Mouse (Mus musculus) neural tube, embryonic 12.5 days (tissue): Measurements from ENCODE around the gene Car5a. TPM values are rescaled to one million over a fixed set of nuclear protein-coding genes. Genes with fewer than 3 reads are reported as not detected.

Experiments
- ATAC-seq: fragments of 200-750 bp; cut with Nextera tagmentation; 2 replicates; pipeline ENCODE4 v1.8.0; 2017; ENCODE audit warnings: low read depth, mild to moderate bottlenecking, moderate TSS enrichment, moderate library complexity; ENCODE audit not compliant: low FRiP score
- H3K27ac ChIP-seq: fragments of 300-500 bp; sonication (generic); 2 replicates; pipeline ENCODE4 v1.5.1; 2016
- H3K27me3 ChIP-seq: fragments of 300-500 bp; sonication (generic); replicated peaks from 2 replicates; pipeline ENCODE4 v1.6.1; 2016; ENCODE audit warnings: mild to moderate bottlenecking
- H3K36me3 ChIP-seq: fragments of 300-500 bp; sonication (generic); 2 replicates; pipeline ENCODE4 v1.6.1; 2016; ENCODE audit warnings: mild to moderate bottlenecking
- H3K4me1 ChIP-seq: fragments of 300-500 bp; sonication (generic); 2 replicates; pipeline ENCODE4 v1.6.1; 2016
- H3K4me2 ChIP-seq: fragments of 300-500 bp; sonication (generic); replicated peaks from 2 replicates; pipeline ENCODE4 v1.6.1; 2016; ENCODE audit warnings: mild to moderate bottlenecking
- H3K4me3 ChIP-seq: fragments of 300-500 bp; sonication (generic); 2 replicates; pipeline ENCODE4 v1.5.1; 2016
- H3K9ac ChIP-seq: fragments of 300-500 bp; sonication (generic); 2 replicates; pipeline ENCODE4 v1.6.1; 2016; ENCODE audit warnings: mild to moderate bottlenecking
- H3K9me3 ChIP-seq: fragments of 300-500 bp; sonication (generic); 2 replicates; pipeline ENCODE4 v1.6.1; 2016; ENCODE audit warnings: mild to moderate bottlenecking
- whole genome bisulfite sequencing: fragments of 180-500 bp; shearing (Covaris S2); methylation state at CpG from one replicate; pipeline ENCODE4 v1.1.7; 2016; 5-methylcytosine and 5-hydroxymethylcytosine counted together
- polyA plus RNA-seq: library from polyadenylated mRNA; unstranded; fragments of >200 nt; fragmentation: Nextera tagmentation; extraction: Ambion mirVana; gene quantifications from 2 replicates; pipeline ENCODE4 v1.2.1, GENCODE M21; 2016

The Car5a gene
- polyA plus RNA-seq: 0.19 and 0.32 TPM in 2 replicates

DNA sequence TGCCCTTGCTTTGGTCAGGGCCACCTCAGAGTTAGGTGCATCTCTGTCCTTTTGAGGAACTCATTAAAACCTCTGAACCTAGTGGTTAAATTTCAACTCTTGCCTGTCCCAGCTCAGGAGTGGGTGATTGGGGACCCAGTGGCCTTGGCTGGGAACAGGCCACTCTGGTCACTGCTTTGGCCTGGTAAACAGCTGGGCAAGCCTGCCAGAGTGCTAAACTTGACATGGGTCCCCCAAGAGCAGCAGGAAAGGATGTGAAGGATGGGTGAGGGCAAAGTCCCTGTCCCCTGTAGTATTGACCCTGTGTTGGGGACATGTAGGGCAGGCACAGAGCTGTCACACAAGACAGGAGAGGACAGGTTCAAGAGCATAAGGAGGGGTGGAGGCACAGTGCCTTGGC lies at the start of gene Car5a:
Gene Car5a (minus strand): TSS at position 74 of the 400 bp plus-strand sequence.
- no peak for ATAC-seq
- no peak within 1 kb of the TSS for H3K9ac ChIP-seq
- H3K27me3 ChIP-seq: no peaks in the 10 kb centered on the region

DNA sequence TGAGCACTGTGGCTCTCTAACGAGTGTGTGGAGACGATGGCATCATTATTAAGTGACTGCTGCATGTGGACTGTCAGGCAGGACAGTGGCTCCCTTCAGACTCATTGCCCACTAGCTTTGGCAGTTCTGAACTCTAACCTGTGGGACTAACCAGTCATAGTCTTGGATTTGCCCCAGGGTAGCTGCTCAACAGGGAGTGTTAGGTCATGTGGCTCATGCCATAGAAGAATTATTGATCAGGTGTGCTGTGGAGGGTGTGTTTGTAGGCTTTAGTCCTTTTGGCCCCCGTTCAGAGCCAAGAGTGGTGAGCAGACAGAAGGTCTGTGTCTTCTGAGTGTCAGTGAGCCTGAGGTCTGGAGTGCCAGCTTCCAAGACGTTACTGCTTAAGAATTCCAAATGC lies 48.2 kb upstream of the Car5a start:
- Histone ChIP-seq H3K9ac (no peak overlapping the region), H3K4me3 (no peak overlapping the region), H3K27me3 (no peaks in the 10 kb centered on the region), H3K4me1 (0 out of 2 replicates have a peak, but pooled peaks cover 8% of the 10 kb centered on the region), H3K4me2 (no peak overlapping the region), H3K27ac (no peak overlapping the region), H3K36me3 (peaks cover 68% of the 10 kb centered on the region), H3K9me3 (no peaks in the 10 kb centered on the region)
- no peak for ATAC-seq
- 95% methylated on average over 4 of the region's 4 CpGs for WGBS

More for the DNA sequence above, at the start of gene Car5a:
- Histone ChIP-seq H3K9me3 (no peaks in the 10 kb centered on the region), H3K4me3 (no peak within 1 kb of the TSS), H3K4me1 (peaks cover 19% of the 10 kb centered on the region), H3K4me2 (no peak within 1 kb of the TSS), H3K36me3 (no peaks in the 10 kb centered on the region), H3K27ac (no peak within 1 kb of the TSS)

DNA sequence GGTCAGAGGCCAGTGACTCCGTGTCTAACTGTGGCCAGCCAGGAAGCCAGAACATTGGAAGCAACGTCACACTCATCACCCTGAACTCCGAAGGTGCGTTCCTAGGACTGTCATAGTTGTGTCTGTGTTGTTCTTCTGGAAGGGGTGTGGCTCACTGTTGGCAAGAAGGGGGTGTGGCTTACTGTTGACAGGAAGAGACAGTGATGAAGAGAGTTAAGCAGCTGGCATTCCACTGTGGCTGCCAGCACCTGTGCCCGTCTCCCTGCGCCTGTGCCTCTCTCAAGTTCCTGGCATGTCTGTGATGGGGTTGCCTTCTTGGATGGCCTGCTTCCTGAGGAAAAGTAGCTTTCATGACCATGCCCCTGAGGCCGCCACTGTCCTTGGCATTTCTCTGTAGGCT lies 46.9 kb upstream of the Car5a start:
- WGBS: 92% methylated on average over 7 of the region's 7 CpGs
- ATAC-seq: no peak
- H3K27me3 ChIP-seq: no peaks in the 10 kb centered on the region
- H3K4me2 ChIP-seq: no peak overlapping the region
- H3K27ac ChIP-seq: no peak overlapping the region
- no peak overlapping the region for H3K4me3 ChIP-seq
- H3K4me1 ChIP-seq: 0 out of 2 replicates have a peak, but pooled peaks cover 8% of the 10 kb centered on the region
- H3K36me3 ChIP-seq: peaks cover 60% of the 10 kb centered on the region
- no peak overlapping the region for H3K9ac ChIP-seq
- H3K9me3 ChIP-seq: no peaks in the 10 kb centered on the region

DNA sequence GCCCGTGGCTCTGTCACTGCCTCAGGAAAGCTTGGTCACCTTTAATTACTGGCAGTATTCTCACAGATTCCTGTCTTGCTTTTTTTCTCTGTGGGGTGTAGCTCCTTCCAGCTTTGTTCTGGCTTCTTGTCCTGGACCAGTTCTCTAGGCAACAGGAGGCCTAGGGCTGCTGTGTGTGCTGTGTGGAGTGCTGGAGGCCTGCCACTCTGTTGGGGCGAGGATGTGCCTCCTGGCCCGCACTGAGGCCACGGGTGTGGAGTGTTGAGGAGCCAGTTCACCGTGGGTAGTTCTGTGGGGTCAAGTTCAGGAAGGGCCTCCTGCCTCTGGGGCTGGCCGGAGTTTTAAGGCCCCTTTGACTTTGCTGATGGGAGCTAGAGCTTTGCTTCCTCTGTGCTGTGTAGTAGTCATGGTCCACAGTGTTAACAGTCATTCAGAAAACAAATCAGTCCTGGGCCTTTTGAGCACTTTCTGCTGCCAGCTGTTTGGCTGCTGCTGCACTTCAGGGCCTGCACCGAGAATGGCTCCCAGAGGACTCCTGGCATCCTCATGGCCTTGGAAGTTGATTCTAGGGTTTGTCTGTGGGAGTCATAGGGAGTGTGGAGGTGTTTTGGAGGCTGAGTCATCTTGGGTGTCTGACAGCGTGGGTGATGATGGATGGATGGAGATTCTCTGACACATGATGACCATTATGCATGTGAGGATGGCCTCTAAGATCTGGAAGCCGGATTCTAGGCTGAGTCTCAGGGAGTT lies 46.0 kb upstream of the Car5a start:
- no peak for ATAC-seq

DNA sequence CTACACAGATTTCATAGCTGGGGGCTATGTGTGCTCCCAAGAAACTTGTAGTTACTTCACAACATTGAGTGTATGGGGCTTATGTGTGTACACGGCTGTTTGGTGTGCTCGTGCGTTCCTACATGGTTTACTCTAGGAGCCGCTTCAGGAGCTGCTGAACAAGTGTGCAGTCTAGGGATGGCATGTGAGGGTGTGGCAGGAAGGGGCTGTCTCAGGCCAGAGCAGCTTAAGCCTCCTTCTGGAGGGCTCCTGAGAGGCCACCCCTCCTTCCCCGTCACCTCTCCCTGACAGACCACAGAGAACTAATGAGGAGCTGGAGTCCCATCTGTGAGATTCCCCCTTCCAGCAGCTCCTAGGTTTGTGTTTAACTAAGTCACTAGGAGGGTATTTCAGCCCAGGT lies 43.2 kb upstream of the Car5a start:
- Histone ChIP-seq H3K4me2 (no peak overlapping the region), H3K36me3 (peaks cover 67% of the 10 kb centered on the region), H3K27me3 (no peaks in the 10 kb centered on the region), H3K27ac (no peak overlapping the region), H3K9me3 (no peaks in the 10 kb centered on the region), H3K4me3 (no peak overlapping the region), H3K9ac (no peak overlapping the region), H3K4me1 (0 out of 2 replicates have a peak, but pooled peaks cover 3% of the 10 kb centered on the region)
- no peak for ATAC-seq
- WGBS: 96% methylated on average over 5 of the region's 5 CpGs

More for the DNA sequence above, 46.0 kb upstream of the Car5a start:
- H3K27me3 ChIP-seq: no peaks in the 10 kb centered on the region
- no peak overlapping the region for H3K9ac ChIP-seq
- no peak overlapping the region for H3K4me3 ChIP-seq
- H3K27ac ChIP-seq: no peak overlapping the region
- 0 out of 2 replicates have a peak, but pooled peaks cover 8% of the 10 kb centered on the region for H3K4me1 ChIP-seq
- peaks cover 59% of the 10 kb centered on the region for H3K36me3 ChIP-seq
- H3K9me3 ChIP-seq: no peaks in the 10 kb centered on the region
- H3K4me2 ChIP-seq: no peak overlapping the region
- 85% methylated on average over 9 of the region's 9 CpGs for WGBS

DNA sequence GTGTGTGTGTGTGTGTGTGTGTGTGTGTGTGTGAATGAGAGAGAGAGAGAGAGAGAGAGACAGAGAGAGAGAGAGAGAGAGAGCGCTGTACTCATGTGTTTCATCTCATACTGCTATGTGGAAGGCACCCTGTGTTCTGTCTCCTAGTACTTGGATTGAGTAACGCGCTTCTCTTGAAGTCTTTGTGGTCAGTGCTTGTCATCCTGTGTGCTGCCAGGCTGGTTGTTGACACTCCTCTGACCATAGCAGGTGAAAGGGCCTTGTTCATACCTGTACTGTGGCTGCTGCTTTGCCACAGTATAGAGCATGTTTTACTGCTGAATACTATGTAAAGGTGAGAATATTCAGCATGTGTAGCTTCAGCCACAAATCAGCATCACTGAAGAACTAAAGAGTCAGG lies 41.0 kb upstream of the Car5a start:
- H3K9ac ChIP-seq: no peak overlapping the region
- peaks cover 68% of the 10 kb centered on the region for H3K36me3 ChIP-seq
- no peak for ATAC-seq
- no peak overlapping the region for H3K27ac ChIP-seq
- no peak overlapping the region for H3K4me2 ChIP-seq
- no peak overlapping the region for H3K4me3 ChIP-seq
- no peaks in the 10 kb centered on the region for H3K27me3 ChIP-seq
- WGBS: 98% methylated on average over 3 of the region's 3 CpGs
- 0 out of 2 replicates have a peak, but pooled peaks cover 3% of the 10 kb centered on the region for H3K4me1 ChIP-seq
- no peaks in the 10 kb centered on the region for H3K9me3 ChIP-seq

DNA sequence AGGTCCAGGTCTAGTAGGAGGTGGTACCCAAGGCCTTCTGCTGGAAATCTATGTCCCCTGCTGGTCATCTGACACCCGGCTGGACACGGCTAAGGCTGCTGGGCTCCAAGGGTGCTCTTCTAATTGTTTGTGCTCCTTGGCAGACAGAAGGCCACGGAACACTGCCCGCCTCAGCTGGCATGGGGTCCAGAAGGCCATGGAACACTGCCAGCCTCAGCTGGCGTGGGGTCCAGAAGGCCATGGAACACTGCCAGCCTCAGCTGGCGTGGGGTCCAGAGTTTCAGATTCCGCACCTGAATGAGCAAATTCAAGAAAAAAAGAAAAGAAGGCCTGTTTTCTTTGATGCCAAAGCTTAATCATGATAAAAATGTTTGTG lies 36.8 kb upstream of the Car5a start:
- H3K4me2 ChIP-seq: no peak overlapping the region
- no peaks in the 10 kb centered on the region for H3K9me3 ChIP-seq
- no peaks in the 10 kb centered on the region for H3K27me3 ChIP-seq
- peaks cover 69% of the 10 kb centered on the region for H3K36me3 ChIP-seq
- H3K4me3 ChIP-seq: no peak overlapping the region
- H3K9ac ChIP-seq: no peak overlapping the region
- H3K27ac ChIP-seq: no peak overlapping the region
- no peak for ATAC-seq
- WGBS: 89% methylated on average over 7 of the region's 7 CpGs
- H3K4me1 ChIP-seq: no peaks in the 10 kb centered on the region

DNA sequence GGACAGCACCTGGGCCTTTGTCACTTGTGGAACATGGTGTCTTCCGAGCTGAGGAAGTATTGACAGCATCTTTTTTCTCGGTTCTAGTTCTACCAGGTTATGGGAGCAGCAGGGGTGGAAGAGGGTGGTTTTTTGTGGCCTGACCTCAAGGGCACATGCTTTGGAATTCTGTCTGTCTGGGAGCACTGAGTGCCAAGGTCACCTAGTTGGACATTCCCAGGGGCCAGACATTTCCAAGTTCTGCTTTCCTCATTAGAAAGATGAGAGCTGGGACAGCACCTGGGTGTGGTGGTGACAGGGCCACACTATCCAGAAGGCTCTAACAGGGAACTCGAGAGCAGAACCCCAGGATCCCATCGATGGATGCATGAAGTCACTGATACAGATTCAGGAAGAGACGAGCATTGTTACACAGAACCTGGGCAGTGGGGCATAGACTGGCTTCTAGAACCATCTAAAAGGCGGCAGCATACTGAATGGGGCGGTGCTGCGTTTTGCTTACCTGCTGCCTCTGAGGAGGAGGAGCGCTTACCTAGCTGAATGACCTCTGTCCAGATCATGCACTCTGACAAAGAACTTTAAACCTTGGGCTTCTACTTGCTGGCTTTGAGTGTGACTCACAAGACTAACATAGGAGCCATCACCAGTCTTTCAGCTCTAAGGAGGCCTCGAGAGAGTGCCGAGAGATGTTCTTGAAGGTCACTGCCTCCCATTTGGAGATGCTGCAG lies 36.3 kb upstream of the Car5a start:
- ATAC-seq: no peak
- H3K4me1 ChIP-seq: no peaks in the 10 kb centered on the region
- H3K36me3 ChIP-seq: peaks cover 75% of the 10 kb centered on the region
- H3K4me3 ChIP-seq: no peak overlapping the region
- no peak overlapping the region for H3K4me2 ChIP-seq
- no peaks in the 10 kb centered on the region for H3K27me3 ChIP-seq
- no peaks in the 10 kb centered on the region for H3K9me3 ChIP-seq
- 92% methylated on average over 11 of the region's 11 CpGs for WGBS
- no peak overlapping the region for H3K9ac ChIP-seq
- H3K27ac ChIP-seq: no peak overlapping the region

DNA sequence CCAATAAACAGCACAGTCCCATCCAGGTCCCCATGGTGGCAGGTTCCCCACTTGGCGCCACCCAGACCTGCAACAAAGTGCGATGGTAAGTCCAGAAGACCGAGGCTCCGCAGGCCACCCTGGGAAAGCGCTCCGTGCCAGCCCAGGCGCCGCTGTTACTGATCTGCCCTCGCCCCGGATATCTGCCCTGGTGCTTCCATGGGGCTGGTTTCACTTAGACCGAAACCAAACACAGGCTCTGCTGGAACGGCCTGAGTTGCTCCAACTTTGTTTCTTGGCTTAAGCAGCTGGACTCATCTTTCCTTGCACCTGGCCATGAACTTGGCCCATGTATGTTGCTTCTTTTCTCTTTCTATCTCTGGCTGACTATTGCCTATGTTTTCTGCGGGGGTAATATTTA lies 34.0 kb upstream of the Car5a start:
- H3K9me3 ChIP-seq: no peaks in the 10 kb centered on the region
- H3K4me1 ChIP-seq: no peaks in the 10 kb centered on the region
- WGBS: 96% methylated on average over 13 of the region's 13 CpGs
- H3K4me2 ChIP-seq: no peak overlapping the region
- no peak overlapping the region for H3K4me3 ChIP-seq
- H3K9ac ChIP-seq: no peak overlapping the region
- no peaks in the 10 kb centered on the region for H3K27me3 ChIP-seq
- ATAC-seq: no peak
- H3K36me3 ChIP-seq: peaks cover 80% of the 10 kb centered on the region
- H3K27ac ChIP-seq: no peak overlapping the region

DNA sequence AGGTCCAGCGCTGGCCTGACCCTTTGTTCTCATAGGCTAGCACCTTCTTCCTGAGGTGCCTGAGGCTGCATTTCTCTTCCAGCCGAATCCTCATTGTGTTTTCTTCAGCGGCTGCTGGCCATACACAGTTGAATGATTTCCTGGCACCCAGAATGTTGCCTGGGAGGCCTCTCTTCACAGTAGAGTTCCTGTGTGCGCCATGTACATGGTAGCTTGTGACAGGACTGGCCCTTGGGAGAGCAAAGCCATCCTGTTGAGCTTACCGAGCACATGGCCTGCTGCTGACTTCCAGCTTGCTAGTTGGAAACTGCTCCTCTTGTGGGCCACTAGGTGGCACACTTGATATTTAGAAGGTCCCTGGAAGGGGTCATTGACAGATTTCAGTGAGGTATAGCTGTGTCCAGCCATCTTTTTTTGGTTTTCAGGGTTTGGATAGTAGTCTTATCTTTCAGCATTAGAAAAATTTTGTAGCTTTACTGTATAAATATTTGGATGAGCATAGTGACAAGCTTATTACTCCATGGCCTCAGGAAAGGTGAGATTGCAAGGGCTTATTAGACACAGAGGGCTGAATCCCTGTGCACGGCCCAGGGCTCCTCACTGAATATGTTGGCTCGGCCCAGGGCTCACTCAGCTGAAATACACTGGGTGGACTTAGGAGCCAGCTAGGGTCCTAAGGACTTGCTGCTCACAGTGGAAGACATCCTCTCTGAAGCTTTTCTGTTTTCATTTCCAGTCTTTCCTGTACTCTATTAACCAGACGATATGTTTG lies 33.3 kb upstream of the Car5a start:
- H3K4me3 ChIP-seq: no peak overlapping the region
- no peak overlapping the region for H3K27ac ChIP-seq
- 70% methylated on average over 8 of the region's 8 CpGs for whole genome bisulfite sequencing
- H3K9me3 ChIP-seq: no peaks in the 10 kb centered on the region
- no peak for ATAC-seq
- H3K4me2 ChIP-seq: no peak overlapping the region
- H3K27me3 ChIP-seq: no peaks in the 10 kb centered on the region
- peaks cover 74% of the 10 kb centered on the region for H3K36me3 ChIP-seq
- no peak overlapping the region for H3K9ac ChIP-seq
- no peaks in the 10 kb centered on the region for H3K4me1 ChIP-seq

DNA sequence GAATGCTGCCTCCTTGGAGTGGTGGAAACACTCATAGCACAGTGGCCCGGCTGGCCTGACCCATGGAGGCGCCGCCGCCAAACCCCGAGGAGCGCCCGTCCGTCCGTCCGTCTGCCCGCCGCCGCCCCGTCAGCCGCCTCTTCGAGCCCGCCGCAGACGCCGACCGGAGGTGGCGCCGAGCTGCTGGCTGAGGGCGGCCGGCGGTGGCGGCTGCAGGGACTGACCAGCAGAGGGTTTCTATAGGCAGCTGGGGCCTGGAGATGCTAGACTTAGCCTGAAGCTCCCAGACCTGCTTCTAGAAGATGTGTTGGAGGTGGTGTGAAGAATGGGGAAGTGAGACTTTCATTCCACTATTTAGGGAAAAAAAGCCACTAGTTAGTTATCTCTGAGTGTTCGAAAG lies 29.2 kb upstream of the Car5a start:
- Histone ChIP-seq H3K4me1 (peaks cover 10% of the 10 kb centered on the region; the same call in 1 of the 2 replicates), H3K36me3 (peaks cover 40% of the 10 kb centered on the region), H3K4me2 (no peak overlapping the region), H3K9ac (no peak overlapping the region), H3K9me3 (no peaks in the 10 kb centered on the region), H3K27me3 (no peaks in the 10 kb centered on the region), H3K4me3 (no peak overlapping the region), H3K27ac (no peak overlapping the region)
- no peak for ATAC-seq
- 96% methylated on average over 28 of the region's 28 CpGs for WGBS

DNA sequence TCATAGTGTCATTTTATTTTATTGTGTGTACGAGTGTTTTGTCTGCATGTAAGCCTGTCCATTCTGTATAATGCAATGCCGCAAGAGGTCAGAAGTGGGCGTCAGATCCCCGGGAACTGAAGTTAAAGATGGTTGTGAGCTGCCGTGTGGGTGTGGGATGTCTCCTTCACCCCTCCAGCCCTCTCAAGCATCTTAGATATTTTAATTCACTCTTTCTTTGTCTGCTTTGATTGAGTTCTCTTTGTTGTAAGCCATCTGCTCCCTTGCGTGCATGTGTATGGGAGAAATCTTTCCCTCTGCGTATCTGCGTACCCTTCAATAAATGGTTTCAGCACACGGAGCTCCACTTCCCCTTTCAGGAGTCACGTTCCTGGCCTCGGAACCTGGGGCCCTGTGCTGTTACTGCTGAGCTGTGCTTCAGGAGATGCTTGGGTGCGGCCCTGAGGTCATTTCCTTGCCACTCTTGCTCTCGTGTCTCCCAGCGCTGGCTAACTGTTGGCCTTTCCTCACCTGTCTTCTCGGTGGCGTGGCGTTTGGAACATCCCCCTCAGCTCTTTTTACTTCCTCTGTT lies 26.9 kb upstream of the Car5a start:
- Histone ChIP-seq H3K4me2 (no peak overlapping the region), H3K27me3 (no peaks in the 10 kb centered on the region), H3K4me1 (peaks cover 33% of the 10 kb centered on the region), H3K9me3 (no peaks in the 10 kb centered on the region), H3K36me3 (peaks cover 29% of the 10 kb centered on the region), H3K27ac (no peak overlapping the region), H3K9ac (no peak overlapping the region), H3K4me3 (no peak overlapping the region)
- no peak for ATAC-seq
- WGBS: 79% methylated on average over 17 of the region's 17 CpGs
